Mouse (Mus musculus) forebrain, embryonic 15.5 days (tissue): ENCODE measurements around the gene Spry1. TPM values are rescaled to one million over a fixed set of nuclear protein-coding genes. Genes with fewer than 3 reads are reported as not detected.
"Not testable (repeated sequence)": the region's sequence is repeated elsewhere in the genome, so short reads cannot be mapped to it uniquely, and the experiment has no call there.

ENCODE experiments used
- ATAC-seq: fragments of 200-750 bp; cut with Nextera tagmentation; replicated peaks from 2 replicates; pipeline ENCODE4 v1.8.0; 2017; ENCODE audit warnings: mild to moderate bottlenecking, moderate TSS enrichment, moderate library complexity
- H3K27ac ChIP-seq: fragments of 300-500 bp; sonication (generic); replicated peaks from 2 replicates; pipeline ENCODE4 v1.5.1; 2015; ENCODE audit warnings: mild to moderate bottlenecking, inconsistent platforms
- H3K27me3 ChIP-seq: fragments of 300-500 bp; sonication (generic); 2 replicates; pipeline ENCODE4 v1.6.1; 2015; ENCODE audit warnings: inconsistent platforms
- H3K36me3 ChIP-seq: fragments of 300-500 bp; sonication (generic); 2 replicates; pipeline ENCODE4 v1.6.1; 2015; ENCODE audit warnings: mild to moderate bottlenecking, inconsistent platforms
- H3K4me1 ChIP-seq: fragments of 300-500 bp; sonication (generic); 2 replicates; pipeline ENCODE4 v1.6.1; 2015; ENCODE audit warnings: inconsistent platforms
- H3K4me2 ChIP-seq: fragments of 300-500 bp; sonication (generic); replicated peaks from 2 replicates; pipeline ENCODE4 v1.6.1; 2015; ENCODE audit warnings: mild to moderate bottlenecking, inconsistent platforms
- H3K4me3 ChIP-seq: fragments of 300-500 bp; sonication (generic); 2 replicates; pipeline ENCODE4 v1.5.1; 2015; ENCODE audit warnings: mild to moderate bottlenecking, inconsistent platforms
- H3K9ac ChIP-seq: fragments of 300-500 bp; sonication (generic); replicated peaks from 2 replicates; pipeline ENCODE4 v1.6.1; 2015; ENCODE audit warnings: mild to moderate bottlenecking, inconsistent platforms
- H3K9me3 ChIP-seq: fragments of 300-500 bp; sonication (generic); 2 replicates; pipeline ENCODE4 v1.6.1; 2016; ENCODE audit warnings: inconsistent platforms
- WGBS: fragments of 180-500 bp; shearing (Covaris S2); methylation state at CpG from one replicate; pipeline ENCODE4 v1.1.7; 2015; ENCODE audit warnings: mixed read lengths; 5-methylcytosine and 5-hydroxymethylcytosine counted together
- polyA plus RNA-seq: library from polyadenylated mRNA; unstranded; fragments of >200 nt; fragmentation: Nextera tagmentation; extraction: Ambion mirVana; gene quantifications from 2 replicates; pipeline ENCODE4 v1.2.1, GENCODE M21; 2015

Spry1 gene
- 4.3 and 5.6 TPM in 2 replicates for polyA plus RNA-seq

GRCm38 (mm10) chr3:37639690-37640089 lies at the start of gene Spry1:
Gene Spry1, plus strand, starts transcription at chr3:37639947.
- H3K4me2 ChIP-seq: peak within 1 kb of the TSS; percentile 83
- H3K4me1 ChIP-seq: peaks cover 14% of the 10 kb centered on the region
- H3K27me3 ChIP-seq: no peaks in the 10 kb centered on the region
- no peaks in the 10 kb centered on the region for H3K9me3 ChIP-seq
- H3K9ac ChIP-seq: peak within 1 kb of the TSS; percentile 66
- H3K27ac ChIP-seq: peak within 1 kb of the TSS; percentile 88
- WGBS: under 1% methylated on average over 38 of the region's 38 CpGs
- peak within 1 kb of the TSS; percentile 65 for H3K4me3 ChIP-seq
- ATAC-seq: peak; percentile 96
- H3K36me3 ChIP-seq: 0 out of 2 replicates have a peak, but pooled peaks cover 5% of the 10 kb centered on the region

DNA sequence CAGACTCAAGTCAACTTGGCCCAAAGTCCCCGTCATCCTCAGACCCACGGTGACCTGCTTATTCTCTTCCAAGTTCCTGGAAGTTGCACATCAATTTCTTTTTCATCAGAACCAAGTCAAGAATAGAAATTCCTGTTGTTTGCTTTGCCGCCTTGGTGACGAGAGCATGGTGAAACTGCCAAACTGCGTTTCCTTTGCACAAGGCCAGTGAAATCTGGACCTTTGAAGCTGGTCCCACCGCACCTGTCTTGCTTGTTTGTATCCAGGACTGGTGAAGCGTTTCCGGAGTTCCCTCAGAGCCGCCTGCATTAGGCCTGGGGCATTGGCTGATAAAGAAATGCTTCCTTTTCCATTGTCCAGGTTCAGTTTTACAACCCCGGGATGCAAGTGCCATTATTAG lies 44.0 kb upstream of the Spry1 start:
- Histone ChIP-seq H3K4me1 (no peaks in the 10 kb centered on the region), H3K27ac (no peak overlapping the region), H3K36me3 (no peaks in the 10 kb centered on the region), H3K4me3 (no peak overlapping the region), H3K9ac (no peak overlapping the region), H3K4me2 (no peak overlapping the region), H3K9me3 (no peaks in the 10 kb centered on the region), H3K27me3 (no peaks in the 10 kb centered on the region)
- 73% methylated on average over 10 of the region's 10 CpGs for WGBS
- no peak for ATAC-seq

- Histone ChIP-seq H3K4me2 (no peak overlapping the region), H3K9me3 (no peaks in the 10 kb centered on the region), H3K4me1 (no peaks in the 10 kb centered on the region), H3K27ac (no peak overlapping the region), H3K27me3 (no peaks in the 10 kb centered on the region), H3K36me3 (no peaks in the 10 kb centered on the region), H3K9ac (no peak overlapping the region), H3K4me3 (no peak overlapping the region)
- whole genome bisulfite sequencing: 76% methylated on average over 6 of the region's 6 CpGs
- ATAC-seq: no peak
Observed at GRCm38 (mm10) chr3:37596519-37596918, 43.2 kb upstream of the Spry1 start.

DNA sequence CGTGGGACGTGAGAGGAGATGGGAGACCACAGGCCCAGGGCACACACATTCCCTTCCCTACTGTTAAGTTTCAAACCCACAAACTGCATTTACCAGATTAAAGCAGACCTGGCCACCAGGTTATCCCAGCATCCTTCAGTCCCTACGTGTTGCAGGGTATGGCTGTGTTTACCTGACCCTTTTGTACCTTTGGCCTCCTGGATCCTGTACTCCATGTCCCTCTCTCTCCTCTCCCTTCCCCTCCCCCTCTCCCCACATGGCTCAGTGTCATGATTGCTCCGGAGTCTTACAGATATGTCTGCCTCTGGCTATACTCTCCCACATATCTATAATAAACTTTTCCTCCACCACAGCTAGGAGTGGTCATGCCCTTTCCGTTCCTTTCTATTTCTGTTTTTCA lies 42.5 kb upstream of the Spry1 start:
- ATAC-seq: no peak
- no peaks in the 10 kb centered on the region for H3K9me3 ChIP-seq
- no peaks in the 10 kb centered on the region for H3K4me1 ChIP-seq
- H3K36me3 ChIP-seq: no peaks in the 10 kb centered on the region
- no peak overlapping the region for H3K9ac ChIP-seq
- H3K4me2 ChIP-seq: no peak overlapping the region
- no peak overlapping the region for H3K4me3 ChIP-seq
- H3K27ac ChIP-seq: no peak overlapping the region
- H3K27me3 ChIP-seq: no peaks in the 10 kb centered on the region
- 89% methylated on average over 5 of the region's 5 CpGs for WGBS

DNA sequence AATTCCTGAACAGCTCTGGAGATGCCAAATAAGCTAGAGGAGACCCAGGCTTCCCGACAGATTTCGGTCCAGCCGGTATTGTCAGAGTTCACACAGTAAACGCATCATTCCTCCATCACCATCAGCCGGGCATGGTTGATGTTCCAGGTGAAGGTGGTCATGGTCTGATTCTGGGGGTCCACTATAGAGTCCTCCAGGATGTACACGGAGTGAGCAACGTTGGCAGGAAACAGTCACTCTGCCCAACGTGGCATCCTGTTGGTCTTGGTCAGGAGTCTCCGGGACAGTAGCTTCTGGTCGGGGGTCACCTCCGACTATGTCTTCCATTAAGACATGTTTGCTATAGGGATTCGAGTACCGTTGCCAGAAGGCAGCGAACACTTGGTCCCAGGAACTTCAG lies 40.1 kb upstream of the Spry1 start:
- H3K9me3 ChIP-seq: not testable (repeated sequence)
- WGBS: 94% methylated on average over 14 of the region's 14 CpGs

DNA sequence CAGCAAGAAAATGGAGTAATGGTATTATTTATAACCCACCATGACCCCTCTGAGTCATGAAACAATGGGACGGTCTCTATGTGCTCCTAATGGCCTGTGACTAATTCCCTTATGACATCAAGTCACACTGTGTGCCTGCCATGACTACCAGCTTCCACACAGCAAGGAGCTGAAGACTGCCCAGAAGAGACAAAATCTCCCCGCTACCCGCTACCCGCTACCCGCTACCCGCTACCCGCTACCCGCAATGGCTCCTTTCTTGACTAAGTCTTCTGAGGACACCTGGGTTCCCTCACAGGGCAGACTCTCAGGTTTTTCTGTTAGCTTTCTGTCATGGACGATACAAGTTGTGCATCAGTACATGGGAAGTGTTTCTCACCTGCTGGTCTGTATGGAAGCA lies 37.4 kb upstream of the Spry1 start:
- H3K4me3 ChIP-seq: no peak overlapping the region
- no peak overlapping the region for H3K4me2 ChIP-seq
- H3K27me3 ChIP-seq: no peaks in the 10 kb centered on the region
- H3K9ac ChIP-seq: no peak overlapping the region
- H3K4me1 ChIP-seq: peaks cover 9% of the 10 kb centered on the region
- no peaks in the 10 kb centered on the region for H3K9me3 ChIP-seq
- ATAC-seq: no peak
- H3K27ac ChIP-seq: no peak overlapping the region
- 97% methylated on average over 9 of the region's 9 CpGs for WGBS
- H3K36me3 ChIP-seq: no peaks in the 10 kb centered on the region

More for the DNA sequence above, 40.1 kb upstream of the Spry1 start:
- H3K36me3 ChIP-seq, H3K27ac ChIP-seq, H3K4me1 ChIP-seq, H3K4me3 ChIP-seq, H3K9ac ChIP-seq, ATAC-seq, H3K4me2 ChIP-seq, H3K27me3 ChIP-seq: not testable (repeated sequence)

- H3K9ac ChIP-seq: no peak overlapping the region
- no peaks in the 10 kb centered on the region for H3K9me3 ChIP-seq
- H3K4me2 ChIP-seq: no peak overlapping the region
- ATAC-seq: no peak
- no peaks in the 10 kb centered on the region for H3K27me3 ChIP-seq
- H3K4me3 ChIP-seq: no peak overlapping the region
- H3K27ac ChIP-seq: no peak overlapping the region
- 93% methylated on average over 7 of the region's 7 CpGs for WGBS
- H3K36me3 ChIP-seq: no peaks in the 10 kb centered on the region
- peaks cover 9% of the 10 kb centered on the region for H3K4me1 ChIP-seq
Observed at GRCm38 (mm10) chr3:37602890-37603289, 36.9 kb upstream of the Spry1 start.

DNA sequence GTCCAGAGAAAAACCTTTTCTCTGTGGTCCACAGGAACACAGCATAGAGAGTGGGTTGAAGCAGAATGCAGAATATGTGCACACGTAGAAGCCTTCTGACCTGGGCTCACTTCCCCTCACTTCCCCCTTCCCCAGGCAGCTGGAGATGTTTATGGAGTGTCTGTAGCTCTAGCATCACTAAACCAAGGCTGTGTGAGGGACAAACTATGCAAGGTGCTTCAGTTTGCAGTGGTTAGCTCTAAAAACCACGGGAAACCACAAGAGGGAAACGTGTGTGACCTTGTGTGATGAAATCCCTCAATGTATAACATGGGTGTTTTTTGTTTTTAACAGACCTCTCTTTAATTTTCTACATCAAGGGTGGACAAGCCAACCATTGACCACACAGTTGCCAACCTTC lies 36.2 kb upstream of the Spry1 start:
- Histone ChIP-seq H3K27ac (no peak overlapping the region), H3K4me1 (peaks cover 9% of the 10 kb centered on the region), H3K4me2 (no peak overlapping the region), H3K36me3 (no peaks in the 10 kb centered on the region), H3K9ac (no peak overlapping the region), H3K9me3 (no peaks in the 10 kb centered on the region), H3K27me3 (no peaks in the 10 kb centered on the region), H3K4me3 (no peak overlapping the region)
- WGBS: 70% methylated on average over 3 of the region's 3 CpGs
- no peak for ATAC-seq

- Histone ChIP-seq H3K4me2 (no peak overlapping the region), H3K4me1 (peaks cover 9% of the 10 kb centered on the region), H3K4me3 (no peak overlapping the region), H3K9me3 (no peaks in the 10 kb centered on the region), H3K36me3 (no peaks in the 10 kb centered on the region), H3K27ac (no peak overlapping the region), H3K27me3 (no peaks in the 10 kb centered on the region), H3K9ac (no peak overlapping the region)
- 43% methylated on average over 13 of the region's 13 CpGs for WGBS
- ATAC-seq: peak; percentile 64
Observed at GRCm38 (mm10) chr3:37604976-37605875, 34.5 kb upstream of the Spry1 start.

DNA sequence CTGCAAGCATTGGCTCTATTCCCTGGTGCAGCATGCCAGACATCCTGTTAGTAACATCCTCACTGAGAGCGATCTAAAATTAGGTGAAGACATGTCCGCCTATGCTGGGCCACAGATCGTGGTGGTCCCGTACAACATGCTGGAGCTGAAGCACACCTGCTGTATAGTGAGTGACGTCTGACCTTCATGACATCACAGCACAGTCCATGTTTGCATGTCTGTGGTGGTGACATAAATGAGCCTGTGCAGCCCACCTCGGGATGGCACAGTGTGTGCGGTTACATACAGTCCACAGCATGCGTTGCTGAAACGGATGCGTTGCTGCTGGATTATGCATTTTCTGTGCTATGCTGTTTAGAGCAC lies 33.9 kb upstream of the Spry1 start:
- H3K27ac ChIP-seq: no peak overlapping the region
- H3K27me3 ChIP-seq: no peaks in the 10 kb centered on the region
- no peak overlapping the region for H3K4me3 ChIP-seq
- 80% methylated on average over 10 of the region's 10 CpGs for WGBS
- H3K9ac ChIP-seq: no peak overlapping the region
- no peak overlapping the region for H3K4me2 ChIP-seq
- peak; percentile 55; the same call in 1 of the 2 replicates for ATAC-seq
- no peaks in the 10 kb centered on the region for H3K9me3 ChIP-seq
- no peaks in the 10 kb centered on the region for H3K36me3 ChIP-seq
- peaks cover 9% of the 10 kb centered on the region for H3K4me1 ChIP-seq

GRCm38 (mm10) chr3:37608926-37609325 lies 30.8 kb upstream of the Spry1 start:
- Histone ChIP-seq H3K27ac (no peak overlapping the region), H3K27me3 (no peaks in the 10 kb centered on the region), H3K9ac (no peak overlapping the region), H3K4me3 (no peak overlapping the region), H3K36me3 (no peaks in the 10 kb centered on the region), H3K4me1 (peaks cover 9% of the 10 kb centered on the region), H3K9me3 (no peaks in the 10 kb centered on the region), H3K4me2 (no peak overlapping the region)
- 93% methylated on average over 4 of the region's 4 CpGs for WGBS
- ATAC-seq: no peak

DNA sequence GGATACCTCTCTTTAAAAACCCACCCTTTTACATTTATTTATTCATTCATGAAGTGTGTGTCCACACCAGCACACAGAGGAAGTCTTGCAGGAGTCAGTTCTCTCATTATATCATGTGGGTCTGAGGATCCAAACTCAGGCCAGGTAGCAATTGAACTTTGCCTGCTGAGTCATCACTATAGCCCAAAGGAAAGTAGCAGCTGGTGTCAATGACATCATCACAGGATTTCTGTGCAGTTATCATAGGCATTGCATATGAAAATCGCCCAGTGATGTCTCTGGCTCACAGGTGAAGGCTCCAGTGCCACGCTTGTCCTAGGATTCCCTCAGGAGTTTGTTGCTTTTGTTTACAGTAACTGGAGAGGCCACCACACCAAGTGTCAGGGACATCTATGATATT lies 29.1 kb upstream of the Spry1 start:
- Histone ChIP-seq H3K4me3 (no peak overlapping the region), H3K9me3 (no peaks in the 10 kb centered on the region), H3K4me1 (no peaks in the 10 kb centered on the region), H3K27ac (no peak overlapping the region), H3K27me3 (no peaks in the 10 kb centered on the region), H3K9ac (no peak overlapping the region), H3K36me3 (no peaks in the 10 kb centered on the region), H3K4me2 (no peak overlapping the region)
- ATAC-seq: no peak
- WGBS: 90% methylated on average over 2 of the region's 2 CpGs

- H3K4me1 ChIP-seq: peaks cover 6% of the 10 kb centered on the region; the same call in 1 of the 2 replicates
- no peaks in the 10 kb centered on the region for H3K27me3 ChIP-seq
- ATAC-seq: no peak
- no peaks in the 10 kb centered on the region for H3K9me3 ChIP-seq
- WGBS: 66% methylated on average over 10 of the region's 10 CpGs
- no peak overlapping the region for H3K9ac ChIP-seq
- H3K4me2 ChIP-seq: no peak overlapping the region
- H3K36me3 ChIP-seq: no peaks in the 10 kb centered on the region
- H3K27ac ChIP-seq: no peak overlapping the region
- H3K4me3 ChIP-seq: no peak overlapping the region
Observed at GRCm38 (mm10) chr3:37613722-37614121, 26.0 kb upstream of the Spry1 start.
